Mouse (Mus musculus) lung, embryonic 16.5 days (tissue): ENCODE measurements around the gene Gxylt1. TPM values are rescaled to one million over a fixed set of nuclear protein-coding genes. Genes with fewer than 3 reads are reported as not detected.
A peak's percentile ranks its signal among the peaks of the same experiment; 100 is the strongest.

ENCODE experiments used
- ATAC-seq: fragments of 200-750 bp; cut with Nextera tagmentation; 2 replicates; pipeline ENCODE4 v1.8.0; 2017; ENCODE audit warnings: low read depth, mild to moderate bottlenecking, moderate library complexity
- H3K27ac ChIP-seq: fragments of 300-500 bp; sonication (generic); 2 replicates; pipeline ENCODE4 v1.5.1; 2014; ENCODE audit warnings: mild to moderate bottlenecking, control low read depth, low read length
- H3K27me3 ChIP-seq: fragments of 300-500 bp; sonication (generic); 2 replicates; pipeline ENCODE4 v1.6.1; 2014; ENCODE audit warnings: low read depth, low read length, mixed read lengths; ENCODE audit not compliant: control insufficient read depth, insufficient read depth
- H3K36me3 ChIP-seq: fragments of 300-500 bp; sonication (generic); 2 replicates; pipeline ENCODE4 v1.6.1; 2014; ENCODE audit warnings: low read length; ENCODE audit not compliant: control insufficient read depth, insufficient read depth
- H3K4me1 ChIP-seq: fragments of 300-500 bp; sonication (generic); replicated peaks from 2 replicates; pipeline ENCODE4 v1.6.1; 2014; ENCODE audit warnings: low read length, mixed read lengths; ENCODE audit not compliant: control insufficient read depth, insufficient read depth
- H3K4me2 ChIP-seq: fragments of 300-500 bp; sonication (generic); 2 replicates; pipeline ENCODE4 v1.6.1; 2014; ENCODE audit warnings: low read depth, low read length, control low read depth
- H3K4me3 ChIP-seq: fragments of 300-500 bp; sonication (generic); 2 replicates; pipeline ENCODE4 v1.5.1; 2014; ENCODE audit warnings: mild to moderate bottlenecking, low read length, control low read depth
- H3K9ac ChIP-seq: fragments of 300-500 bp; sonication (generic); 2 replicates; pipeline ENCODE4 v1.6.1; 2014; ENCODE audit warnings: low read length, control low read depth
- H3K9me3 ChIP-seq: fragments of 300-500 bp; sonication (generic); 2 replicates; pipeline ENCODE4 v1.6.1; 2016; ENCODE audit warnings: low read length; ENCODE audit not compliant: control insufficient read depth
- WGBS: fragments of 180-500 bp; shearing (Covaris S2); extraction: QIAGEN DNeasy Blood & Tissue Kit; methylation state at CpG from one replicate; pipeline ENCODE4 v1.1.7; 2014; 5-methylcytosine and 5-hydroxymethylcytosine counted together
- polyA plus RNA-seq: library from polyadenylated mRNA; unstranded; fragments of >200 nt; fragmentation: Nextera tagmentation; extraction: Ambion mirVana; gene quantifications from 2 replicates; pipeline ENCODE4 v1.2.1, GENCODE M21; 2015

The Gxylt1 gene
- polyA plus RNA-seq, 1 experiment from 2014 or later = 11.6 TPM

GRCm38 (mm10) chr15:93266361-93266760, 8.6 kb downstream of the Gxylt1 start:
- ATAC-seq = no peak
- Histone ChIP-seq H3K36me3 (no peaks in the 10 kb centered on the region; the same call in 1 of the 2 replicates), H3K9me3 (no peaks in the 10 kb centered on the region), H3K27me3 (no peaks in the 10 kb centered on the region), H3K4me1 (peaks cover 5% of the 10 kb centered on the region; the same call in 1 of the 2 replicates), H3K9ac (no peak overlapping the region), H3K4me2 (no peak overlapping the region), H3K27ac (no peak overlapping the region), H3K4me3 (no peak overlapping the region)
- 87% methylated on average over 16 of the region's 16 CpGs for WGBS

DNA sequence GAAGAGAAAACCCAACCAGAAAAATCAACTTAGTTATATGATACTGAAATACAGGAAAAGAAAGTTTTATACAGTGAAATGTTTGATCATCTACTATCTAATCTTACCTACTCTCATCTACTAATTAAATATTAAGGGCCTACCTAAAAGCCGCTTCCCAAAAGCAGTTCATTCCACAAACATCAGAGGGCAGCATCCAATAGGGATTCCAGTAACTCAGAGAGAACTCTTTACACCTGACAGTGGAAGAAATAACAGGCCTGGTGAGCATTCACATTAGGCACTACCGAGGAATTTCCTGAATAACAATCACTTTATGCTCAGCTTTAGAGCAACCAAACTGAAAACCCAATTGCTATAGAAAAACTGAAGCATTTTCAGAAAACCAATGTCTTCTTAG, 9.3 kb downstream of the Gxylt1 start:
- Histone ChIP-seq H3K27ac (no peak overlapping the region), H3K27me3 (no peaks in the 10 kb centered on the region), H3K9me3 (no peaks in the 10 kb centered on the region), H3K4me3 (no peak overlapping the region), H3K4me1 (peaks cover 5% of the 10 kb centered on the region; the same call in 1 of the 2 replicates), H3K4me2 (no peak overlapping the region), H3K36me3 (no peaks in the 10 kb centered on the region; the same call in 1 of the 2 replicates), H3K9ac (no peak overlapping the region)
- 43% methylated on average over 2 of the region's 2 CpGs for WGBS
- no peak for ATAC-seq

- H3K36me3 ChIP-seq = no peaks in the 10 kb centered on the region; the same call in 1 of the 2 replicates
- H3K4me1 ChIP-seq = peaks cover 5% of the 10 kb centered on the region; the same call in 1 of the 2 replicates
- H3K27ac ChIP-seq = no peak overlapping the region
- H3K27me3 ChIP-seq = no peaks in the 10 kb centered on the region
- no peaks in the 10 kb centered on the region for H3K9me3 ChIP-seq
- no peak for ATAC-seq
- H3K4me3 ChIP-seq = no peak overlapping the region
- H3K9ac ChIP-seq = no peak overlapping the region
- WGBS = 68% methylated on average over 3 of the region's 3 CpGs
- no peak overlapping the region for H3K4me2 ChIP-seq
These were observed 9.7 kb downstream of the Gxylt1 start for GRCm38 (mm10) chr15:93265231-93265630.

DNA sequence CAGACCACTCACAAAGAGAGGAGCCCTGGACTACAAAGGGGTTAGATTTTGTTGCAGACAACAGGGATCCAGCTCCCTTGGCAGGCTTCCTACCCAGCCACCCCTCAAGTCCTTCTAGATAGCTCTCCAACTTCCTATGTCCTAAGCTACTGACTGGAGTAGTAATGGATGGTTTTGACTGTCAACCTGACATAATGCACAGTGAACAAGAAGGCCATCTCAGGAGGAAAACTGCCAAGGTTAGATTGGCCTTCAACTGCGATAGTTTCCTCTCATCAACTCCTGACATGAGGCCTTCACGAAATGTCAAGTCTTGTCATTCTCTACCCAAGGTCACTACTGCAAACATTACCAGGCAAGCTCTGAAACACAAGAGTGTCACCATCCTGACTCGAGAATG, 10.8 kb downstream of the Gxylt1 start:
- Histone ChIP-seq H3K27me3 (no peaks in the 10 kb centered on the region), H3K36me3 (no peaks in the 10 kb centered on the region; the same call in 1 of the 2 replicates), H3K4me3 (no peak overlapping the region), H3K4me1 (peaks cover 5% of the 10 kb centered on the region; the same call in 1 of the 2 replicates), H3K4me2 (no peak overlapping the region), H3K9me3 (no peaks in the 10 kb centered on the region), H3K27ac (no peak overlapping the region), H3K9ac (0 out of 2 replicates have a peak overlapping the region, but pooled peaks have one; percentile 14)
- 74% methylated on average over 3 of the region's 3 CpGs for WGBS
- no peak for ATAC-seq

- peaks cover 5% of the 10 kb centered on the region; the same call in 1 of the 2 replicates for H3K4me1 ChIP-seq
- no peaks in the 10 kb centered on the region for H3K9me3 ChIP-seq
- no peak for ATAC-seq
- H3K27ac ChIP-seq = no peak overlapping the region
- H3K36me3 ChIP-seq = peaks cover 3% of the 10 kb centered on the region
- H3K27me3 ChIP-seq = no peaks in the 10 kb centered on the region
- no peak overlapping the region for H3K9ac ChIP-seq
- no peak overlapping the region for H3K4me2 ChIP-seq
- WGBS = 75% methylated on average over 7 of the region's 7 CpGs
- H3K4me3 ChIP-seq = no peak overlapping the region
These were observed 11.4 kb downstream of the Gxylt1 start for GRCm38 (mm10) chr15:93263566-93263965.

GRCm38 (mm10) chr15:93262818-93263217, 12.2 kb downstream of the Gxylt1 start:
- Histone ChIP-seq H3K4me1 (peaks cover 5% of the 10 kb centered on the region; the same call in 1 of the 2 replicates), H3K4me2 (no peak overlapping the region), H3K36me3 (peaks cover 9% of the 10 kb centered on the region), H3K4me3 (no peak overlapping the region), H3K9me3 (no peaks in the 10 kb centered on the region), H3K27ac (no peak overlapping the region), H3K27me3 (no peaks in the 10 kb centered on the region), H3K9ac (no peak overlapping the region)
- 33% methylated on average over 5 of the region's 5 CpGs for WGBS
- ATAC-seq = no peak

DNA sequence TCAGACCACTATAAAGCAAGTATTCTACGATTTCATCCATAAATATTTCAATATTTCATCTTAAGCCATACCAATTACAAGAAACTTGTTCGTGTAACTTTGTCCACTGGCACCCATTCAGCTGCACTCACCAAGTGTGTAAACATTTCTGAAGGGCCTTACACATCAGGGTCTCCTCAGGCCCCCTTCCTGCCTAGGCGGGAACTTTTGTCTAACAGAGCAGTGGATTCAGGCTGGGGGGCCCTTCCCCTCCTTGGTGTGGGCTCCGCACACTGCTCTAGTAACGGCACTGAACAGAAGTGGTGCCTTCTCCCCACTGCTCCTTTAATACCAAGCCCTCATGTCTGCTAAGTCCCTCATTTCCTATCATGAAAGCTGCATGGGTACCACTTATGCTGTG, 12.7 kb downstream of the Gxylt1 start:
- no peak overlapping the region for H3K27ac ChIP-seq
- no peak overlapping the region for H3K9ac ChIP-seq
- no peak overlapping the region for H3K4me2 ChIP-seq
- 41% methylated on average over 5 of the region's 5 CpGs for WGBS
- no peak for ATAC-seq
- peaks cover 9% of the 10 kb centered on the region for H3K36me3 ChIP-seq
- H3K9me3 ChIP-seq = no peaks in the 10 kb centered on the region
- no peaks in the 10 kb centered on the region for H3K27me3 ChIP-seq
- H3K4me3 ChIP-seq = no peak overlapping the region
- H3K4me1 ChIP-seq = peaks cover 5% of the 10 kb centered on the region; the same call in 1 of the 2 replicates

DNA sequence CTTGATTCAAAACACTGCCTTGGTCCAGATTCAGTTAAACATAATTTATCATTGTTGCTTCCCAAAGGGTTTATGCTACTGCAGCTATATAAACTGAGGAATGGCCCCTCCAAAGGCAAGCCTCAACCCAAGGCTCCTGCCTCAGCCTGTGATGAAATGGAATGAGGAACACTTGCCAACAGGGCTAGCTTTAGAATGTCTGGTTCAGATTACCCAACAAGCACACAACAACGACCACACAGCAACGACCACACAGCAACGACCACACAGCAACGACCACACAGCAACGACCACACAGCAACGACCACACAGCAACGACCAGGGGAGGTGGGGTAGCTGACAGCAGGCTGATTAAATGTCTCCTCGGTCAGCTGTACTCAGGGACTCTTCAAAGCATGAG, 15.0 kb downstream of the Gxylt1 start:
- Histone ChIP-seq H3K9ac (no peak overlapping the region), H3K9me3 (no peaks in the 10 kb centered on the region), H3K4me2 (no peak overlapping the region), H3K4me1 (peaks cover 5% of the 10 kb centered on the region; the same call in 1 of the 2 replicates), H3K27me3 (no peaks in the 10 kb centered on the region), H3K27ac (no peak overlapping the region), H3K36me3 (peaks cover 9% of the 10 kb centered on the region), H3K4me3 (no peak overlapping the region)
- 86% methylated on average over 8 of the region's 8 CpGs for WGBS
- ATAC-seq = no peak

DNA sequence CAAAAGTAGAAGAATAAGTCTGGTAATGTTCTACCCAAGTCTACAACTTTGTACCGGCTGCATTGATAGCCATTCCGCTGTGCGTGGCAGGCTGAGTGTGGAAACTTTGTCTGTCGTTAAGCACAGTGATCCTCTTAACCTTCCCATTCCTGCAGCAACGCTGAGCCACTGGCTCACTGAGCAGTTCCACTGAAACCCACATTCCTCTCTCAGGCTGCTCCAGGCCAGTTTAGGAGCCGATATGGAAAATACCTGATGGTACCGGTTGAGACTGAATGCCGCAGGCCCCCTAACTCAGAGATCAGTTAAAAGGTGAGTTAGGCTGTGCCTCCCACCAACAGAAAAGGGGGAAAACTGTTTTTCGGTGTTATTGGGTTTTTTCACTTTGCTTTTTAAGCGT, 19.7 kb downstream of the Gxylt1 start:
- H3K27me3 ChIP-seq = no peaks in the 10 kb centered on the region
- H3K27ac ChIP-seq = no peak overlapping the region
- no peak for ATAC-seq
- 68% methylated on average over 10 of the region's 10 CpGs for WGBS
- H3K9ac ChIP-seq = no peak overlapping the region
- no peaks in the 10 kb centered on the region for H3K9me3 ChIP-seq
- peaks cover 14% of the 10 kb centered on the region for H3K36me3 ChIP-seq
- H3K4me1 ChIP-seq = 0 out of 2 replicates have a peak, but pooled peaks cover 4% of the 10 kb centered on the region
- no peak overlapping the region for H3K4me3 ChIP-seq
- no peak overlapping the region for H3K4me2 ChIP-seq

DNA sequence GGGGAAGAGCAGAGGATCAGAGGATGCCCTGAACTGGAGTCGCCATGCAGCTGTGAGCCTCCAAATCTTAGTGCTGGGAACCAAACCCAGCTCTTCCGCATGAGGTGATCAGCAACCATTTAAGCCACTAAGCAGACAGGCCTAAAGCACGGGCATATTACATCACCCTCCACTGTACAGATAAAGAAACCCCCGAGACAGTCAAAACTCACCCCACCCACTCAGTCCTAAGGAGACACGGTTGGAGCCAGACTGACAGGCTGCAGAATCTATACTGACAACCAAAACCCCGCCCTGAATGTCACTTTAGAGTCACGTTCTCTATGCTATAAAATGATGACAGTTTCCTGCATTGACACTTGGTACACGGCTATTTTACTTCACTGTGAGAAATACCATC, 21.8 kb downstream of the Gxylt1 start:
- Histone ChIP-seq H3K4me1 (0 out of 2 replicates have a peak, but pooled peaks cover 4% of the 10 kb centered on the region), H3K9ac (no peak overlapping the region), H3K36me3 (peaks cover 13% of the 10 kb centered on the region), H3K9me3 (no peaks in the 10 kb centered on the region), H3K27ac (no peak overlapping the region), H3K4me2 (no peak overlapping the region), H3K27me3 (no peaks in the 10 kb centered on the region), H3K4me3 (no peak overlapping the region)
- no peak for ATAC-seq
- WGBS = 67% methylated on average over 8 of the region's 8 CpGs
